Mouse (Mus musculus): Measurements from ENCODE around the gene Esam. TPM values are rescaled to one million over a fixed set of nuclear protein-coding genes. Genes with fewer than 3 reads are reported as not detected.

Gene Esam
- total RNA-seq, 2 experiments from 2014 or later, result 50.9 to 53.8 TPM

DNA sequence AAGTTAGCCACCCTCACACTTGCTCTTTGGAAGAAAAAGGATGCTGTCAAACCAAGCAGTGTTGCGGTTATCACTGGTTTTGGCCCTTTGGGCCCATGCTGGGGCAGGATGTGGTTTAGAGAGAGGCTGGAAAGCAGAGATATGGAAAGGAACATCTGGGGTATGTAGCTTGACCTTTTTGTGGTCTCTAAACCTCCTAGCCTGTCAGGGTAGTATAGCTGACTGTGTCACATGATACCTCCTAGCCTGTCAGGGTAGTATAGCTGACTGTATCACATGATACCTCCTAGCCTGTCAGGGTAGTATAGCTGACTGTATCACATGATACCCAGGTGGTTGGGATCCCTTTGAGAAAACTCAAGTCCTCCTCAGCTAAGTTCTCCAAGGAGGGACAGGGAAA lies 26.4 kb downstream of the Esam start:
- no peak for DNase-seq

DNA sequence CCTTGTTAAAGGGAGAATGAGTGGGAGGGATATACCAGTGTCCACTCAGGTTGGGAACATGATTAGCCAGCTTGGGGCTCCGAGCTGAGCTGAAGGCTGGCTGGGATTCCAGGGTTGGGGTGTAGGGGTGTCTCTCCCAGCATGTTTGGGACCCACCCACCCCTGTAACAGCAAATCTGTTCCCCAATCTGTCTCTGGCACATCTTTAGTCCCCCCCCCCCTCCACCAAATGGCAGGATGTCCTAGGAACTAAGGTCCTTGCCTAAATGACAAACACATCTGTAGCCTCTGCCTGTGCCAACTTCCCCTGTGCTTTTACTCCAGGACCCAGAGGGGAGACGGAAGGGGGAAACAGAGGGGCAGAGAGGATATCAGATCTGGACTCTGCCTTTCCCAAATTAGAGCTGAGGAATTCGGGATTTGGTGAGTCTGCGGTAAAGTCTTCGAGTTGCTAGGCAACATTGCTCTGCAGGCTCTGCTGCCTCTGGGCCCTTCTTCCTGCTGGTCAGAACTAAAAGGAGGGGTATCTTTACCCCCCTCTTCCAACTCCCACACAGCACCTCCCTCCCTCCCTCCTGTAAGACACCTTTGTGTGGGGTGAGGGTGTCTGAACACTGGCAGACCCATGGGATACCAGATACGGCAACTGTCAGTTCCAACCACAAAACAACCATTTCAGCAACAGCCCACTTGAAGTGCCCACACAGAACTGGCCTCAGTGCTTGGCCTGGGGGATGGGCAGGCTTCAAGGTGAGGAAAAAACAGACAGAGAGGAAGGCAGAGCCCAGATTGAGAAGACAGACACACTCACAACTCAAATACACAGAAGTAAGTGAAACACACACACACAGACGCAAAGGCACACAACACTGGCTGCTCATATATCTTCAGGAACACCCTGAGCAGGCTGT lies 27.2 kb downstream of the Esam start, which contains the start of gene Siae:
TSS of gene Siae (plus strand) at position 861 of the 911 bp plus-strand sequence.
- no peak for DNase-seq

DNA sequence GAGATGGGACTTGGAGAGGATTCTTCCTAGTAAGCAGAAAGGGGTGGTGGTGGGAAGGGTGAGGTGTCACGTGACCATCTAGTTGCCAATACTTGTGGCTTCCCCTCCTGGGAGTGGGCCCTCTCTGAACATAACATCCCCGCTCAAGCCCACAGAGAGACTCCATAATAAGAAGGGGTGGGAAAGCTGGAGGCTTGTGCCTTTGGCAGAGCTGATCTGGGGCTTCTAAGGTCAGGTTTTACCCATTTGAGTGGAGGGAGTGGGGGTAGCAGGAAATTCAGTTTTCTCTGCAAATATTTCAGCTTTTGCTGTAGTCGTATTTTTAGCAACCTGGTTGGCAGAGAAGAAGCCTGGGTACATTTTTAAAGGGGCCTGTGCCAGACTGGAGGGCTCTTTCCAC lies 28.5 kb downstream of the Esam start:
- DNase-seq, result no peak

DNA sequence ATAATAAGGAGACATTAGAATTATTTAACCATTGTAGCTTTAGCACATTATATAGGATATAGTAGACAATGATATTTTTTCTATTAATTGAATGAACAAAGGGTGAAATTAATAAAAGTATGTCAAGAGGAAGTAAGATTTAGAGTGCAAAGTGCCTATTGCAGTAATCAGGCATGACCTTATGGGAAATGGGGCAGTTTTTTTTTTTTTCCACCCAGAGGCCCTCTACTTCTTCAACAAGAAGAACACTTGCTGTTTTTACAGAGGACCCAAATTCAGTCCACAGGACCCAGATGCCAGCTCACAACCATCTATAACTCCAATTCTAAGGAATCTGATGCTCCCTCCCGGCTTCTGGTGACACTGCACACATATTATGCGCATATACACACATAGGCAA lies 32.7 kb downstream of the Esam start:
- DNase-seq, result no peak

DNA sequence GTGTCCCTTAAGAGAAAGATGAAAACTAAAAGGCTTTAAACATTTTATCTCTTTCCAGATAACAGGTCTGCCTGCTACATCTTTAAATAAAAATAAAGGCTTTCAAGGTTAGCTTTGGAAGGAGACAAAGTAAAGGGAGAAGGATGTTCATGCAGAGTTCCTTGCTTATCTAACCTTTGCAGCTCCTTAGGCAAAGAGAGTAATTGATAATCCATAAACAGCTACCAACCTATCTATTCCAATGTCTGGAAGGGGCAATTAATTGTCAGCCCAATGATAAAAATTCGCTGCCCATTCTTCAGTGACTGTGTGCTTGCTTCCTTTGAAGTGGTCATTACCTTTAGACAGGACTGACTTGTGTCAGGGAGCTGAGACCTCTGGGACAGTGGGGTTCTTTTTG lies 35.9 kb downstream of the Esam start:
- no peak for DNase-seq

DNA sequence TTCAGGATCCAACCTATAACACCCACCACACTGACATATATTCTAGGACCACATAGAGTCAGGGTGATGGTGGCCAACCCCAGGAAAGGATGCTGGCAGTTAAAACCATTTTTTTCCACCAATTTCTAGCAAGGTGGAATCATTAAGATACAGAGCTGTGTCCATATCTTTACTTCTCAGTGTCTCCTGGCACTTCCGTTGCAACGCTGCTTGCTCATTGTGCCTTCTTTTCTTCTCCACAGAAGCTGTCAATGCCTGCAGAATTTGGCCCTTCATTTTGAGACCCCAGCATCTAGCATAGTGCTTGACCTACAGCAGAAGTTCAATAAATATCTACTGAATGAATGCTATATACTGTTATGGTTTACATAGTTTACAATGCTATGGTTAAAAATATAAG lies 39.1 kb downstream of the Esam start:
- no peak for DNase-seq

DNA sequence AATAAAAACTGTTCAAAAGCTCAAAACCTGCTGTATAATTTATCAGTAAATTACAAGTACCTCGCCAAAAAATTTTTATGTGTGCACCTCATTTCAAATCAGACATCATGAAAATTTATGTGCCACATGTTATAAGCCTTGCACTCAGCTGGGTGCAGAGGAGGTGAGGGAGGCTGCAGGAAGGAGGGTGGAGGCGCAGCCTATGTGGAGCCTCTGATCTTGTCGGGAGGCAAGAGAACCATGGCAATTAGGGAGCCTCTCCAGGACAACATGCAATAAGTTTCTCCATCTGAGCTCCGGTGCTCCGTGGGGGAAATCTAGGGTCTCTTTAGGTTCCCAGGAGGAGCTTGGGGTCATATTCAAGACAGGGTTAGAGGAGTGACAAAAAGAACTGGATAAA lies 39.6 kb downstream of the Esam start:
- DNase-seq, result no peak

DNA sequence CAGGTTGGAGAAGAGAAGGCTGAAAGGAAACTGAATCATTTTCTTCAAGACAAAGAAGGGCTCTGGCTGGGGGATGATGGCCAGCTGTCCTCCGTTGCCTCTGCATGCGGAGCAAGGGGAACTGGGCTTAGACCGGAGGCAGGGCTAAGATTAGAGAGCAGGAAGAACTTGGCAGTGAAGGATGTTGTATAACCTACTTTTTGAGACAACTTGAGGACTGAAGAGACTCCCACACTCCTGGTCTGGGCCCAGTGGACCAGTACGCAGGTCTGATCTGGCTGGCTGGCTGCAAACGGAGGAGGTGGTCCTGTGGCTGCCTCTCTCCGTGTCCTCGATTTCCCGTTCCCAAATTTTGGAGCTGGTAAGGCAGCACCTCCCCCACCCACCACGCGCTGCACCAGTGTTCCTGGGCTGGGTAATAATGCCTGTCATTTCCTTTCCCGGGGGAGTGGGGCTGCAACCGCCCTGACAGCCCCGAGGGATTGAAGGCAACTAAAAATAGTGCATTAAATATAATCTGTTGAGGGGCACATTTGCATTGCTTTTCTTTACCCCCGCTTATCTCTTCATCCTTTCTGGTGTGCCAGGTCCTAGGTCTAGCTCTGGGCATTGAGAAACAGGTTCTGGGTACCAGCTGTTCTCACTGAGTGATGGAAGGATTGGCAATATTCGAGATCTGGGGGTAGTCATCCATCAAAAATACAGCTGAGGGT lies 40.2 kb downstream of the Esam start:
- DNase-seq, result no peak

DNA sequence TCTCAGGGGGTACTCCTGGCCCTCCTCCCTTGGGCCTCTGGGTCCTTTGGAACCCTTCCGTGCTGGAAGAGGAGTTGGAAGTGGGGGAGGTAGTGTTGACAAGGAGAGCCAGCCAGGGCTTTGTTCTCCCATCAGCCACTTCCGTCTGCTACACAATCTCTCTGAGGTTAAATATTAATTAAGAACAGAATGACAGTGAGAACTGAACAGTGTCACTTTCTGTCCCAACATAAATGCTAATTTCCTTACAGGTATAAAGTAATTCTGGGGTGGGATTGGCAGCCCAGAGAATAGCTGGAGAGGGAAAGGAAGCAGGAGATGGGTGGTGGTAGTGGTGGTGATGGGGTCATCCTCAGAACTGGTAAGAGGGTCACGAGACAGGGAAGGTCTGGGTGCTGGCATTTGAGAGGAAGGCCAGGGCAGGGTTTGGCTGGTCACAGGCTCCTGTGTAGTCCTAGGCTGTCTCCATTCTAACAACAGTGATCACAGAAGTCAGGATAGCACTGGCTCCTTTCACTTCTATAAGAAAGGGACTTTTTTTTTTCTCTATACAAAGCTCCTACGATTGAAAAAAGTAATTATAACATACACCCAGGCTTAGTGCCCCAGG lies 40.8 kb downstream of the Esam start:
- no peak for DNase-seq

DNA sequence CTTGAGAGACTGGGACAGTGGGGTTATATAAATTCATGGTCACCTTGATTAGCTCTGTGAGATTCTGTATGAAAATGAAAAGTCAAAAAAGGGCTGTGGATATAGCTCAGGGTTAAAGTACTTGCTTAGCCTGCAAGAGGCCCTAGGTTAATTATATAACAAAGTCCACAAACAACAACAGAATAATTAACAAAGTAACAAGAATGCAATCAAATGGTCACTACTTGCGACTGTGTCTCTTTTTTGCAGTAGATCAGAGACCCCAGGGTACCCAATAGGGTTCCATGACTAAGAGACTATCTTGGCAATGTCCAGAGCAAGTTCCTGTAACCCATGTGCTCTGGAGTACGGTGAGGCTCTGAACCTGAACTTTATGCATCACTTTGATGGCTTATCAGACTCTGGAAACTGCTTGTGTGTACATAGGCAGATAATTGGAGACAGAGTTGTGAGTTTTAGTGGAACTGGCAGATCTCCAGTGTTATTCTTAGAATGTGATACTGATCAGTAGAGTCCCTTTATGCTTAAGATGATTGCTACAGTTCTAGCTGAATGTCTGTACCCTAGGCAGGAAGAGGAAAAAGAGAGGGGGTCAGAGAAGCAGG lies 41.5 kb downstream of the Esam start:
- no peak for DNase-seq

DNA sequence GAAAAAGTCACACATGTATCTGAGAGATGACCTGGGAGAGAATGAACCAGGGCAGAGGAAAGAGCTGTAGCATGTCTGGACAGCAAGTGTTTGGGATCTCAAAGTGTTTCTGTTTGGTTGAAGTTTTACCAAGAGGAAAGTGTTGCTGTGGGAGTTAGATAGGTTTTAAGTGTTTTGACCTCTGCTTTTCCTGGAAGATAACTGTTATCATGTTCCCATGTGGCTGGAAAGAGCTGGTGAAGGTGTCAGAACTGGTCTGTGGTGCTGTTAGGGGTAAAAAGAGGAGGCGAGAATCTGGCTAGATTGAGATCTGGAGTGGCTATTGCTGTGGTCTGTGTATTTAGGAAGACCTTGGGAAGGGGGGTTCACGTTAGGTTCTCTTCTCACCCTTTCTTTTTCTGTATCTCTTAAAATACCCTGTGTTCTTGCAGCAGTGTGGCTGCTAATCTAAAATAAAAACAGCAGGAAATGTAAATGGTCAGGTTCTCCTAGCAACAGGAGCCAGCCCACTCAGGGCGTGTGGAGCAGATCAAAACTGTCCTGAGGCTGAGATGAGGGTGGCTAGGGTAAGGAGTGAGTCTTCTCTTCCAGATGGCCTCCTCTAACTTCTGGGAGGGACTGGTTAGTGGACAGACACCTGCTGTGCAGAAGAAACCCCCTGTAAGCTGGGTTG lies 44.5 kb downstream of the Esam start:
- DNase-seq, result no peak

DNA sequence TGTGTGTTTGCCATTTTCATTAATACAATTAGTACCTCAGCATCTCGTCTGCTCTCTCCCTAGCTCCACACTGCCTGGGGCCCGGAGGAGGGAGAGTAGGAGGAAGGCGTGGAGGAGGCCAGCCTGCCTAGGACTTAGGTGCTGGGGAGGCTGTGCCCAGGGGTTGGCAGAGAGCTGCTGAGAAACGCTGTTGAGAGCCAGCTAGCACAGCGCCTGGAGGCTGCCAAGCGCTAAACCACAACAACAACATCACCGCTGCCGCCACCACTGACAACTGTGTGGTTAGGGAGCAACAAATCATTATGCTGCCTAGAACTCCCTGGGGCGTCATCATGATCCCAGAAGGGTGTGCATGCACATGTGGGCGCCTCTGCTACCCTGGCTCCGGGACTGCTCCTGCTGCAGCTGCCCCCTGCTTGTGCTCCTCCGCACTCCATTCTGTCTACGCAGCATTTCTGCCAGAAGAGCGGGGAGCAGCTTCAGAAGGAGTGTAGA lies 48.6 kb downstream of the Esam start:
- no peak for DNase-seq

DNA sequence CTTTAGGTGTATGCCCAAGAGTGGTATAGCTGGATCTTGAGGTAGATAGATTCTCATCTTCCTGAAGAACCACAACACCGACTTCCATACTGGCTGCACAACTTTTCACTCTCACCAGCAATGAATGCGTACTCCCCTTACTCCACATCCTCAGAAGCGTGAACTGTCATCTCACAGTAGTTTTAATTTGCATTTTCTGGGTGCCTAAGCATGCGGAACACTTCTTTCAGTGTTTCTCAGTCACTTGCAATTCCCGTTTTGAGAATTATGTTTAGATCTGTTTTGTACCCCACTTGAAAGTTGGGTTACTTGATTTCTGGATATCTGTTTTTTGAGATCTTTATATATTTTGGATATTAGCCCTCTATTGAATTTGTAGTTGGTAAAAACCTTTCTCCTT lies 55.7 kb downstream of the Esam start:
- DNase-seq, result no peak

DNA sequence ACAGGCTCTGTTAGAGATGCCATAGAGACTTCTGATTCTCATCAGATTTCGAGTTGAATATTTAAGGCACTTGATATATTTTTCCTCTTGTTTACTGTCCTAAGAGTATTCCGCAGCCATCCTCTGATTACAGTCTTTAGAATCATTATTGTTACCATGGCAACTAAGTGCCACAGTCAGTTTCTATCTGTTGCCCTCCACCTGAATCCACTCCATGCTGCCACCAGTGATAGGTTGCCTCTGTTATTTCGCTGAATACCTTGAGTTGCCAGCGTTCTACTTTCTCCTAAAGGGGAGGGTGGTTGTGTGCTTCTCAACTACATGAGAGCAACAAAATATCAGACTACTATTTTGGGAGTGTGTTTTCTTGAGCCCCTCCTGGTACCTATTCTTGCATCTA lies 58.8 kb downstream of the Esam start:
- DNase-seq, result no peak

Other genes with a start within 250 kb of the Esam start
- gene Ccdc15, start 179.6 kb upstream of the Esam start, total RNA-seq (2021), result 1 to 10 TPM; 1.9 to 2.6 TPM
- 1 to 10 TPM in 1 of 2 experiments, under 1 TPM in 1; 0.84 to 1.6 TPM for gene Hepacam, start 160.7 kb upstream of the Esam start, total RNA-seq (2021)
- 10 to 100 TPM; 21.1 to 25.4 TPM for gene Robo4, start 126.2 kb upstream of the Esam start, total RNA-seq (2021)
- gene Robo3, start 94.8 kb upstream of the Esam start, total RNA-seq (2021), result under 1 TPM; 0.18 to 0.21 TPM
- gene Msantd2, start 38.8 kb upstream of the Esam start, total RNA-seq (2021), result 10 to 100 TPM in 1 of 2 experiments, 1 to 10 TPM in 1; 8.9 to 12.3 TPM
- 1 to 10 TPM; 3.4 to 5.4 TPM for gene Vsig2, start 11.2 kb downstream of the Esam start, total RNA-seq (2021)
- 1 to 10 TPM; 2.8 to 5.1 TPM for gene Nrgn, start 24.8 kb downstream of the Esam start, total RNA-seq (2021)
- 1 to 10 TPM; 4.0 to 4.4 TPM for gene Siae, start 27.6 kb downstream of the Esam start, total RNA-seq (2021)
- gene Spa17, start 85.6 kb downstream of the Esam start, total RNA-seq (2021), result 1 to 10 TPM; 2.1 to 3.0 TPM
- 10 to 100 TPM; 46.1 to 54.6 TPM for gene Tbrg1, start 129.2 kb downstream of the Esam start, total RNA-seq (2021)
- 1 to 10 TPM in 1 of 2 experiments, not detected in 1; 3.3 TPM for gene Panx3, start 141.2 kb downstream of the Esam start, total RNA-seq (2021)
- not detected for gene Olfr160, start 188.2 kb downstream of the Esam start, total RNA-seq (2021)
- gene Olfr874, start 217.0 kb downstream of the Esam start, total RNA-seq (2021), result not detected
- gene Olfr875, start 243.8 kb downstream of the Esam start, total RNA-seq (2021), result not detected

Data from gastrocnemius, postnatal 10 days (tissue).